Mouse (Mus musculus) T-helper 2 cell (primary cell): ENCODE measurements around the gene Gm11077.

Source experiments
- in situ Hi-C: fragments of 300-600 bp; cut with MboI, MseI; formaldehyde crosslinking; loops from one replicate; pipeline ENCODE4 v1.15.1; 2025; ENCODE audit warnings: high pct_unique_total_duplicates

Gm11077 gene

DNA sequence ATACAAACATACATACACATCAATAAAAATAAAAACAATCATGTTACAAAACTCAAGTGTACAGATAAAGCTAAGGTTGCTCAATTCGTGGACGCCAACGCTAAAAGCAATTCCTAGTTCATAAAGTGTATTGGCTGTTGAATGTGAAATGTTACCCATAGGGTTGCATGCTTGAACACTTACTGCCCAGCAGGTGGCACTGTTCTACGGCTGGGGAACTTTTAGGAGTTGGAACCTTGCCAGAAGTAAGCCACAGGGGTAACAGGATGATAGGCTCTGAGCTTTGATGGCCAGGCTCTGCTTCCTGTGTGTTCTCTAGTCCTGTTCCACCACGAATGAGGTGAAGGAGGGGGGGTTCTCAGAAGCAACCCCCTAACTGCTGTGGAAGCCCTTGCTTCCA, at the start of gene Gm11077:
Gm11077 (plus strand) TSS at position 13 of the 400 bp plus-strand sequence.
- in situ Hi-C loops, result loop anchor here (25.0 kb wide), 1 partner anchor 1767 kb away; no protein-coding TSS in a partner anchor

DNA sequence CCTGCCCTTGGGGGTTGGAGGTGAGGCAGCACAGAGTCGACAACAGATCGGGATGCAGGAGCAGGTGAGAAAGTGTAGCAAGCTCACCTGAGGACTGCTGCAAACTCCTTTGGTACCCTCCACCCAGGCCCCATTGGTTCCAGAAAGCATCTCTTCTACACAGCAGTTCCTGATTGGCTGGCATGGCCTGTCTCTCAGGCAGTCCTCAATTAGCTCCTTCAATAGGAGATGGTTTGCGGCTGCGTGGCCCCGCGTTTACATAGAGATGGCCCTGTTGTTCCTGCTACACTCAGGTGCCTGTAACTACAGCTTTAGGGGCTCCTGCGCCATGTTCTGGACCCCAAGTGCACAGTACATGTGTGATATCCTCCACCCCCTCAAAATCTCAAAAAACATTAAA, 48.4 kb upstream of the Gm11077 start:
- in situ Hi-C loops, result loop anchor here (10.0 kb wide), 1 partner anchor 1584 kb away; no protein-coding TSS in a partner anchor

DNA sequence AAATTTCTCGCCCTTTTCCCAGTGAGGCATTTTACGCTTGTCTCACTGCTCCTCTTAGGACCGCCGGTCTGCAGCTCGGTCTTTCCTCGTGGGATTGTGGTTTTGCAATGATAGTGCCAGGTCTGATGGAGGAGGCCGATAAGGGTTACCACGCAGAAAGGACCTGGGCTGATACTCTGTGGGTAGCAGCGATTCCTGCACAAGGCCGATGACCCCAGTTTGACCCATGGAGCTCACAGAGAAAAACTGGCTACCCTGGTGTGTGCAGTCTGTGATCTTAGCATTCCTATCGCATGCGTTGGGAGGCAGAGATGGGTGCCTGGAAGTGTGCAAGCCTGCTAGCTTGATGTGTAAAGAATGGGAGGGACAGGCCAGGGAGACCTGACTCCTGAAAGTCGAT, 46.3 kb upstream of the Gm11077 start:
- in situ Hi-C loops, result loop anchor here (10.0 kb wide), 1 partner anchor 1582 kb away; no protein-coding TSS in a partner anchor

DNA sequence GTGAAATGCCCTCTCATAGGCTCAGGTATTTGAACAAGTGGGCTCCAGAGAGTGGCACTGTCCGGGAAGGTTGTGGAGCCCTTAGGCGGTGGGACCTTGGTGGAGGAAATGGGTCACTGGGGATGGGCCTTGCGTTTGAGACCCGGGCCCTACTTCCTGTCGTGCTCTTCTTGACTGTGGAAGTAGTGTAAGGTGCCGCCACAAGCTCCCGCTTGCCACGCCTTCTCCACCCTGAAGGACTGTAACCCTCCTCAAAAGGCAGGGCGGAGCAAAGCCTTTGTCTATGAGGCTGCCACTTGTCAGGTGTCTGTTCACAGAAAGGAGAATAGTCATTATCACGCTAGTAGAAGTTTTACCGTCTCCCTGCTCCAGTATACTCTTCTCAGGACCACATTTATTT, 44.7 kb upstream of the Gm11077 start:
- in situ Hi-C loops, result loop anchor here (10.0 kb wide), 1 partner anchor 1580 kb away; no protein-coding TSS in a partner anchor

DNA sequence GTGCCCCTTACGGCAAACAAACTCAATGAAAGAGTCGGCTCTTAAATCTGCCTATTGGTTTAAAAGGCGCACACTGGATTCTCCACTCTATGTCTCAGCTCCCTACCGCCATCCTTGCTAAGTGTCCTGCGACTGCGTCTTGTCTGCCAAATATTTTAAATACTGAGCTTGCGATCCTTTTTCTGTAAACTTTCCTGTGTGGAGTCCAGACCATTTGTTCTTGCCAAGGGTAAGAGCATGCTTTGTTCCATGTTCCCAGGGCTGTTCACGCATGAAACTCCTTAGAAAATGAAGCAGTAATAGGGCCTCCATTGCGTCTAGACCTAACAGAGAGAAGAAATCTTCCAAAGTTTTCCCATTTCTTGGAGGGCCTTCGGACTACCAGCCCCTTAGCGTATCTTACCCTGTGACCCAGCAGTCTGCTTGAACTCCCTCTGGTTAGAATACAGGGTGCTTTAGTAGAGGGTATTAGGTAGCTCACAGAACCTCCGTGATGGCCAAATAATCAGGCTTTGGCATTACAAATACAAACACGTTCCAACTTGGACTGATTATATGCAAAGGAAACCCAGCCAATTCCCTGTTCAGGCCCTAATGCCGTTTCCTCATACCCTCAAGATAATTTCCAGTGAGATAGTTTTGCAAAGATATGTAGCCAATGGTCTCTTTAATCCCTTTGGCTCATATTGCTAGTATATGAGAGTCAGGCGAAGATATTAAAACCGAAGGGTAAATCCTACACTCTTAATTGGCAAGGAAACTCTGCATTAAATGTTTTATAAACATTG, 39.3 kb upstream of the Gm11077 start:
- in situ Hi-C loops, result loop anchor here (10.0 kb wide), 1 partner anchor 1575 kb away; no protein-coding TSS in a partner anchor

DNA sequence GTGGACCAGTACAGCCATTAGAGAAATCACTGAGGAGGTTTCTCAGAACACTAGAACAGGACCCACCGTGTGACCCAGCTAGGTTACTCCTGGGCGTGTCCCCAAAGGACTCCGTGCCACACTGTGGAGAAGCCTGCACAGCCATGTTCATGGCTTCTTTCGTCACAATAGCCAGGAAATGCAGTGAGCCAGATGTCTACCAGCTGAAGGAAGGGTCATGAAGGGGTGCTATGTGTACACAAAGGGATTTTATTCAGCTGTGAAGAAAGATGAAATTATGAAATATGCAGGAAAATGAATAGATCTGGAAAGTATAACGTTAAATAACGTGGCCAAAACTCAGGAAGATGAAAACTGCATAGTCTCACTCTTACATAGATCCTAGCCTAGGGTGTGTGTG, 36.9 kb upstream of the Gm11077 start:
- in situ Hi-C loops, result no loop called here

DNA sequence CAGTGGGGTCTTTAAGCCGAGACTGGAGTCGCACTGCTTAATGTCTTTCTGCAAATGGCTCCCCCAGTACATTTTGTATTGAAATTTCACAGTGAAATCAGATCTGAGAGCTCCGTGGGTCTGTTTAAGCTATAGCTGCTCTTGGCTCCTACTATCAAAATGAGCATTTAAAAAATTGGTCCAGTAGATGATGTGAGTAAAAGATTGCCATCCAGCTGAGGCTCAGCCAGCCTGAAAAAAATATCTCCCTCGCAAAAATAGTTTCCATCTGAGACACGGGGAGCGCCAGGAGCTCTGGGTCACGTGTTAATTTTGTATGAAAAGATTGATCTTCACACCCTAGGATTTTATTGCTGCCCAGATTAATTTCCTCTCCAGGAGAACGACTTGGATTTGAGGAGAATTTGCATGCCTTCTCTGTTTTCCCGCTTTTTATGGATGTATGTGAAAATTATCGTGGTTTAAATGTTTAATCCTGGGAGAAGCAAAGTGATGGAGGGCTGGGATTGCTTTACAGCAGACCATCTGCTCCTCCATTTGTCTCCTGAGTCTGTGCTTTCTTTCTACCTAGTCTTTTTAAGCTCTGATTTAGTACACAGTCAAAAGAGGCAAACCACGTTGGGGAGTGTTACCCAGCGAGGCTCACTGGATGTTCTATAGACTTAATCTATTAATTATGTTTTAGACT, 32.7 kb upstream of the Gm11077 start:
- in situ Hi-C loops, result no loop called here

DNA sequence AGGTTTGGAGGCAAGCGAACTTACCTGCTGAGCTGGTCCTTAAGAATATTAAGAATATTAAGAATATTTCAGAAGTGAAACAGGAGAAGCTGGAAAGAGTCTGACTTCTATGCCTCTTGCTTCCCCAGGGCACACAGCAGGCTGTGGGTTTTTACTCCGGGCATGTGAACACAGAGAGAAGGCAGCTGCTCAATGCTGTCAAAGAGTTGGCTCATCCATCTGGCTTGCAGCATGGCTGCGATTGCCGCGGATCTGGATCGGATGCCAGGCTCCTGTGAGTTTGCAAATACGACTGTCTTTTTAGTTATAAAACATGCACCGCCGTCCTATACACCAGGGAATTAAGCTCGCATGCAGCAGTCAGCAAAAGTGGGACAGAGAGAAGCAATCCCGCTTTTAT, 31.1 kb upstream of the Gm11077 start:
- in situ Hi-C loops, result no loop called here

DNA sequence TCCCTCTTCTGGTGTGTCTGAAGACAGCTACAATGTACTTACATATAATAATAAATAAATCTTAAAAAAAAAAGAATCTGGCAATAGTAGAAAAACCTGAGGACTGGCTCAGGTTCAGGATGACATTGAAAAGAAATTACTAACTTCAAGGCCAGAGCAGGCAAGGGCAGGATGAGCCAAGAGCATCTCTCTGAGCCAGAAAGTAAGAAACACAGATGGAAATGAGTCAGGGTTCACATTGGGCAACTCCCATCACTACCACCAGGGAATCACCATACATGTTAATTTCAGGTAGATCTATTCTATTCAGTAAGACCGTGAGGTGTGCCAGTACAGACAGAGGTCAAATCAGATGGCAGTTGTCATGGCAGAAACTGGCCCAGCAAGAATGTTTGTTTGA, 30.5 kb upstream of the Gm11077 start:
- in situ Hi-C loops, result no loop called here

DNA sequence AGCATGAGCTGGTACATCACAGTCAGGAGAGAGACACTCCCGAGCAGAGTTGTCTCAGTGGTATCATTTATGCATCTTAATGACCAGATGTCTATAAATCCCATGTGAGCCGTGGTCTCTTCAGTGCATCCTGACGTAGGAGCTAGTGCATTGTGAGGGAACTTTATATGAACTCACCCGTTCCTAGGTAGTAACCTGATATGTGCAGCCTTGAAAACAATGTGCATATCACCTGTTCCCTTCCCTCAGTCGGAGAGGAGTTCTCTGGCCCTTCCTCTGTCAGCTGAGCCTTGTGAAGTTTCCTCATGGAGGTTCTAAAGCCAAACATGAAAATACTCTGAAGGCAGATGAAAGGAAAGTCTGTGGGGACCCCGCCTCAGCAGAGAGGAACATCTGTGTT, 27.8 kb upstream of the Gm11077 start:
- in situ Hi-C loops, result no loop called here

DNA sequence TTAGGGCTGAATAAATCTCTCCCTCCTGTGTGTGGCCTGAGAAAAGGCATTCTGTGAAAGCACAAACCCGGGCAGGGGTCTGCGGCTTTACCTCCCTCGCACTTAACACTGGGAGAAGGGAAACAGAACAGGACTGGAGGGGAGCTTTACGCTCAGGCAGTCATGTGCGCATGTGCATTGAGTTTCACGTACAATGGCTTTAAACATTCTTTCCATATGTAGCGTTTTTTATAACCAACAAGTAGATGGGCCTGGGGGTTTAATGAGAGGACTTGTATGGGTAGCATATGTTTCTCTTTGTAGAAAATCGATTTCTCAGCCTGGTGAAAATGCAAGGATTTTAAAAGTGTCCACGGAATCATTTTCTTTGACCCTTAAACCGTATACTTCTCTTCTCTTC, 24.0 kb upstream of the Gm11077 start:
- in situ Hi-C loops, result no loop called here

DNA sequence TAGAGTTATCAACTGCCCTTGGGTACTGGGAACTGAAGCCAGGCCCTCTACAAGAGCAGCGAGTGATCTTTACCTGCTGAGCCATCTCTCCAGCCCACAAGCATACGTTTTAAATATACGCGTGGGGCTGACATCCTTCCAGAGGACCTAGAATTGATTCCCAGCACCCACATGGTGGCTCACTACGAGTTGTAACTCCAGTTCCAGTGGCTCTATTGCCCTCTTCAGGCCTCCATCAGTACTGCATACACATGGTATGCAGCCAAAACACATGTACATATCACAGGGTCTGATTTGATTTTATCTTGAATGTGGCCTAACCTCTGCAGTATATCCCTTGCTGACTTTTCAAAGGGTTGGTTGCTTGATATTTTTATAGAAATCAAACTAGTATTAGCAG, 23.0 kb upstream of the Gm11077 start:
- in situ Hi-C loops, result no loop called here

DNA sequence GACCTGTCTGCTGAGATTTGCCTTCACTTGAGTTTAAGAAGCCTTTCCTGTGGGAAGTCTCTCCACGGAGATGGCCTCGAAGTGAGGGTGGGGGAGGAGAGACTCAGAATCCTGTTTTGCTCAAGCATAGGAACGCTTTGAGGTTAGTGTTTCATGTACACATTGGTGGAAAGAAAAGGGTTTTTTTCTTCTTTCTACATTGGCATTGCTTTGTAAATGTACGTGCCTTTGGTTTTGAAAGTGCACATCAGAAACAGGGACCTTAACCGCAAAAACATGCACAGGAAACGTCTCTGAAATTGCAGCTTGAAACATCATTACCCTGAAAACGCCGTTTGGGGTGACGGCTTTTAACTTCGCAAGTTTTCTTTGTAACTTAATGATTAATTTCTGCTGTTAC, 21.0 kb upstream of the Gm11077 start:
- in situ Hi-C loops, result no loop called here

DNA sequence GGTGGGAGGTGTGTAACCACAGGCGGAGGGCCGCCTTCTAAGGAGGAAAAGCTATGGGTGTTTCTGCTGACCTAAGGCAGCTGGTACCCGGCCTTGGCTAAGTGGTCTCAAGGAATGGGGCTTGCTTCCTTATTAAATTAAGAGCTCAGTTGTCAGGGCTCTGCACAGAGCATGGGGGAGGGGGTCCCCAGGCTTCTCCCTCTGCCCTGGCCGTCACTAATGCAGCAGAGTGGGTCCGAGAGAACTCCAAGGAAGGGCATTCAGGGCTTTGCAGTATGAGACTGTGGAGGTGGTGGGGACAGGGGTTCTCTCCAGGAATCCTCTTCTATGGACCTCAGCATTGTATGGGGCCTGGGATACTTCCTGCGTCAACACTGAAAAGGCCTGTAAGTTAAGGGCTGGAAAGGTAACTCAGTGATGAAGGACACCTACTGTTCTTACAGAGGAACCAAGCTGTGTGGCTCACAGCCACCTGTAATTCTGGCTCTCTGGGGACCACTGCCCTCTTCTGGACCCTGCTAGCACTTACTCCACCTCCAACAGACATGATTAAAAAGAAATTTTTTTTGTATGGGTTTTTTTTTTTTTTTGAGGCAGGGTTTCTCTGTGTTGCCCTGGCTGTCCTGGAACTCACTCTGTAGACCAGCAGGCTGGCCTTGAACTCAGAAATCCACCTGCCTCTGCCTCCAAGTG, 19.5 kb upstream of the Gm11077 start:
- in situ Hi-C loops, result no loop called here

DNA sequence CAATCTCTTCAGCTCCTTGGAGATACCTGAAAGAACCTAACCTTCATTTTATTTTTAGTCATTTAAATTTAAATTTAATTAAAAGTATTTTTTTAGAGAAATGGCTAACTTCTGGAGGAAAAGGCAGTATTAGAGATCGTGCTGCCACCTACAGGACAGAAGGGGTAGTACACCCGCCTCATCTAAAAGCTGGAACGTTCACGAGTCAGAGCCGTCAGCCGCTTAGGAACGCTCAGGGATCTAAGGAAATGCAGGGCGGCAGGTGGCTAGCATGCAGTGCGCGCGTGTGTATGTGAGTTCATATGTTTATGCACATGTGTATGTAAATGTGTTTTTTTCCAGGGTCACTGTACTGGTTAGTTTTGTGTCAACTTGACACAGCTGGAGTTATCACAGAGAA, 16.3 kb upstream of the Gm11077 start:
- in situ Hi-C loops, result no loop called here

DNA sequence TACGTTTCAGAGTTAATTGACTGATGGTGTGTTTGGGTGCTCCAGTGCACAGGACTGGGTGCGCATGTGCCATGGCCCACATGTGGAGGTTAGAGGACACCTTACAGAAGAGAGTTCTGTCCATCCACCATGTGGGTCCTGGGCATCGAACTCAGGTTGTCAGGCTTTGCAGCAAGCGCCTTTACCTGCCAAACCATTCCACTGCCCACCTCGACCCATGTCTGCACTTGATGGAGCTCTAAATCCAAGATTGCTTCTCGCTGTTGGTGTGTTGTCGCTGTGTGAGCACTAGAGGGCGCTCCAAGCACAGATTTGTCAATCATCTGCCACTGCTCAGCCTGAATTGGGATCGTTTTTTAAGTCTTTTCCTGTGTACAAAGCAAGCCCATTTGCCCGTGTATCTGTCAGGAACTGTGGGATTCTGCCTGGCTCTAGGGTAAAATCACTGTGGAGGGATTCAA, 14.1 kb upstream of the Gm11077 start:
- in situ Hi-C loops, result no loop called here

DNA sequence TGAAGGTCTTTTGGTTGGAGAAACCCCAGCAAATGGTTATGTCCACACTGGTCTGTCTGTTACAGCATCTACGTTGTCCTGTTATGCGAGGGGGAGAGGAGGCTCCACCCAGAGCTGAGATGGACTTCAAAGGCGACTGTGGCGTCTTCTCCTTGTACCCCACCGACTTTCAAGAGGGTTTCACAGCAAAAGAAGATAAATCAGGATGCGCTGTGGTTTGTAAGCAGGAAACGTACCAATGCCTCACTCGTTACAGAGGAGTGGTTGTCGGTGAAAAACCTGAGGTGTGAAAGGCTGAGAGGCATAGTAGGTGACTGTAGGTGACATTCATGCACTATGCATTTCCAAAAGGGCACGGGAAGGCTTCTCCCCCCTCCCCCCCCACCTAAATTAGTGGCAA, 7.0 kb upstream of the Gm11077 start:
- in situ Hi-C loops, result no loop called here

DNA sequence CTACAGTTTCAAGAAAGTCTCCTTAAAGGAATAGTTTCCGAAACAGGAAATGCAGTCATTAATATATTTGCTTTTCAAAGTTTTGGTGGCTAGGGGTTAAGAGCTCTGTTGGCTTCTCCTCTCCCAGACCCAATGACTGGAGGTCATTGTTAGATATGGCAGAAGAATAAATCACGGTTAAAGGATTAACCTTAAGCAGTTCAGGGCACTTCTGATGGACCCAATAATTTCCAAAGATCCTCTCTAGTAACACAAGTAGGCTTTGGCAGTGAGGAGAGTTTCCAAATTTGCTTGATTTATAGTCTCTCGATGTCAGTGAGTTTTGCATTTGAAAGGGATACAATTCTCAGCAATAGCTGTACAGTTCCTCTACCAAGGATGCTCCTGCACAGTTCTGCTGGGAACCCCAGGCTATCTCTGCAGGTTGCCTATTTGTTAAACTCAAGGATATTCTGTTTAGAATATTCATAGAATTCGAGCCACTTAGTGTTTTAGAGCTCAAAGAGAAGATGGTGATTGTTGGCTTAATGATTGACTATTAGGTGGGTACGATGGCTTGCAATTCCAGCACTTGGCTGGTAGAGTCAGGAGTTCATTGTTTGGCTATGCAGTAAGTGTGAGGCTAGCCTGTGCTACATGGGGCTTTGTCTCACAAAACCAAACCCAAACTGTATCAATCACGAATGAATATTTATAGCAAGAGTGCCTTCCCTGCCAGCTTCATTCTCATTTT, 1.8 kb downstream of the Gm11077 start:
- in situ Hi-C loops, result loop anchor here (10.0 to 25.0 kb wide), 2 partner anchors 436 to 1769 kb away; no protein-coding TSS in a partner anchor

DNA sequence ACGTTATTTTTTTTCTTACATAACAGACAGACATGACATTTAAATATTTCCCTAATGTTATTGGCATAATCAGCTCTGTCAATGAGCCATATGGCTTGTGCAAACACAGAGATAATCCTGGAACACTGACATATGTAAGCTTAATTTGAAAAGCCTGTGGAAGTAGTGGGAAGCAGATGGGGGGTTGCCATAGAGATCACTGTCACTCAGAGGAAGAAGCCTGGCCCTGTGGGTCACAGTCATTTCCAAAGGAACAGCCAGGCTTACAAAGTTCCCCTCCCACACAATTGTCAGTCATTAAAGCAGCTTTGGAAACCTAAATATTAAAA, 2.3 kb downstream of the Gm11077 start:
- in situ Hi-C loops, result loop anchor here (10.0 to 25.0 kb wide), 2 partner anchors 437 to 1769 kb away; no protein-coding TSS in a partner anchor

DNA sequence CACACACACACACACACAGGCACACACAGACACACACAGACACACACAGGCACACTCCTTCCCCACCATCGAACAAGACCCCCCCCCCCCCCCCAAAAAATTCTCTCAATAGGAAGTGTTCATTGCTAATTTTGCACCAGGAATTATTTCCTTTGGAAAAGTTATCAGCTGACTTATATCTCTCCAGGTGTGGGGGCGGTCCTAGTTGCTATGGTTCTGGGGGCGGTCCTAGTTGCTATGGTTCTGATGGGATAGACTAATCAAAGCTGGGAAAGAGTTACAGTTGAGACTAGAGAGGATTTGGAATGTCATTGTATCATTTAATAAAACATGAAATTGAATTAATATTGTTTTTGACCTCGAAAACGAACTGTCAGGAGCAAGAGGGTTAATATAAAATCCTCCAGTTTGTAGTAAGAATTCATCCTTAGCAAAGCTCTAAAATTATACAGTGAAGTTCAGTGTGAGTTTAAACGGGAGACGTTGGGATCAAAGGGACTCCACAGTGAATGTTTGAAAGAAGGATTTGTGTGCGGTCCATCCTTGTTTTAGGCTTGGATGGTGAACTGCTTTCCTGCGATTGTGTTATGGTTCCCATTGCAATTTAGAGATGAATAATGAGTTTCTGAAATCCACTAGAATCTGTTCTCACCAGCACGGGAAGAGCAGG, 4.0 kb downstream of the Gm11077 start:
- in situ Hi-C loops, result loop anchor here (10.0 to 25.0 kb wide), 2 partner anchors 438 to 1771 kb away; no protein-coding TSS in a partner anchor

DNA sequence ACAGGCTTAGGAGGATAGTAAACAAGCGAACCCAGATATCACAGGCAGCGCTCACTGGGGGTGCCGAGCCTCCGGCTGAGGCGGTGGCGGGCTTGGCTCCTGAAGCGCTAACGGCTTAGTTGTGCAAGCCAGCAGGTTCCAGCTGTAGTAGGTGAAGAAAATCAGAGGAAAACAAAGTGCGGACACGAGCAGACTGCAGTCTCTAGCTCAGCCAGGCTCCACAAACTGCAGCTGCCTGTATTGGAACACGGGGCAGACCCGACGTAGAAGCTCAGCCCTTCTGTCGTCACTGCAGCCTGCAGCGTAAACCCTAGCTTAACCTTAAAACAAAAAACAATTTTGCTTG, 4.5 kb downstream of the Gm11077 start:
- in situ Hi-C loops, result loop anchor here (10.0 to 25.0 kb wide), 2 partner anchors 439 to 1771 kb away; no protein-coding TSS in a partner anchor
